Mouse (Mus musculus): ENCODE results near the gene Creb3. TPM values are rescaled to one million over a fixed set of nuclear protein-coding genes. Genes with fewer than 3 reads are reported as not detected.

Creb3 gene
- polyA plus RNA-seq, 1 experiment from 2014 or later, result 23.6 TPM

DNA sequence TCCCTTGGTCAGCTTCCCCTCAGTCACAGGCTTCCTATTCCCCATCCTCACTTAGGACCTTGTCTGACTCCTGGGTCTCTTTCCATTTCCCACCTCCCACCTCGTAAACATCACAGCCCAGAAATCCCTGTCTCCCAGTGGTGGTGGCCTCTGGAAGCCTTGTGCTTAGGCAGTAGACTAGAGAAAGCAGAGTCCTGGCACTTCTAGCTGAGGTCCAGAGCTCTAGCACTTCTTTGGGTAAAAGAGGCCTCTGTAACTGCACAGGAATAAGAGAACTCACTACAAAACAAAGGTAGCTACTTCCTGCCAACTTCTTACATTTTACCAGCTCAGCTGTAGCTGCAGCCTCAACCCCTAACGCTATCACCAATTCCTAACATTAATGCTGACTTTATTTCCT is 1.2 kb upstream of the Creb3 start:
- H3K4me1 ChIP-seq (ENCODE audit: control insufficient read depth, low read depth, low read length), result peaks cover 55% of the 10 kb centered on the region
- no peaks in the 10 kb centered on the region for H3K9me3 ChIP-seq (replicated peaks; ENCODE audit: control insufficient read depth, low read length)
- 4% methylated on average over 2 of the region's 2 CpGs for WGBS (ENCODE audit: insufficient replicate concordance)
- H3K4me2 ChIP-seq (ENCODE audit: low read depth, low read length), result peak overlapping the region; percentile 89
- peak overlapping the region; percentile 94 for H3K9ac ChIP-seq (ENCODE audit: low read depth, low read length)
- peak overlapping the region; percentile 100 for H3K27ac ChIP-seq (ENCODE audit: low read length)
- ATAC-seq (ENCODE audit: low read depth), result no peak
- H3K36me3 ChIP-seq (ENCODE audit: control insufficient read depth, insufficient read depth), result peaks cover 24% of the 10 kb centered on the region
- peak overlapping the region; percentile 92 for H3K4me3 ChIP-seq (ENCODE audit: low read depth, low read length)
- H3K27me3 ChIP-seq (ENCODE audit: control insufficient read depth, insufficient read depth, low read depth, low read length), result no peaks in the 10 kb centered on the region

DNA sequence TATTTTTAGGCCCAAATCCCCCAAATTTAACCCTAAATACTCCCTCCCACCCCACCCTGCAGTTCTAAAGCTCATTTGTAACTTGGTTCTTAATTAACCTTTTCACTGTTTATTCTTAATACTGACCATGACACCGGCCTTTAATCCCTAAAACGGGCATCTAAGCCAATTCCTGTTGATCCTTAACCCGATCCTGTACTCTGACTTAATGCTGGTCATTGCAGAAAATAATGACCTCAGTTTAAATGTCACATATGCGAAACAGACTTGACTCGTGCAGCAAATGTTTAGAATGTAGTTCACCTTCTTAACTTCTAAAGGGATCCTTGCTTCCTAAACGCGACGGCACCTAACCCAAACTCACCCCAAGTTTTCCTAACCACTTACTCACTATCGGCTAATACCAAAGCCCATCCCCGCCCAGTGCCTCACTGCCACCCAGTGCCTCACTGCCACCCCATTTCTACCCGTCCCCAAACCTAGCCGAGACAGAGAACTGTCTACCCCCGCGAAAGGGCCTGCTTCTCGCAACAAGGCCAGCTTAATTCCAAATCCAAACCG is 616 bp upstream of the Creb3 start:
- under 1% methylated on average over 16 of the region's 16 CpGs for WGBS (ENCODE audit: insufficient replicate concordance)
- H3K4me2 ChIP-seq (ENCODE audit: low read depth, low read length), result peak overlapping the region; percentile 89
- H3K27me3 ChIP-seq (ENCODE audit: control insufficient read depth, insufficient read depth, low read depth, low read length), result no peaks in the 10 kb centered on the region
- peaks cover 24% of the 10 kb centered on the region for H3K36me3 ChIP-seq (ENCODE audit: control insufficient read depth, insufficient read depth)
- peak; percentile 62 for ATAC-seq (ENCODE audit: low read depth)
- peak overlapping the region; percentile 94 for H3K9ac ChIP-seq (ENCODE audit: low read depth, low read length)
- peak overlapping the region; percentile 92 for H3K4me3 ChIP-seq (ENCODE audit: low read depth, low read length)
- H3K27ac ChIP-seq (ENCODE audit: low read length), result peak overlapping the region; percentile 100
- no peaks in the 10 kb centered on the region for H3K9me3 ChIP-seq (replicated peaks; ENCODE audit: control insufficient read depth, low read length)
- H3K4me1 ChIP-seq (ENCODE audit: control insufficient read depth, low read depth, low read length), result peaks cover 55% of the 10 kb centered on the region

DNA sequence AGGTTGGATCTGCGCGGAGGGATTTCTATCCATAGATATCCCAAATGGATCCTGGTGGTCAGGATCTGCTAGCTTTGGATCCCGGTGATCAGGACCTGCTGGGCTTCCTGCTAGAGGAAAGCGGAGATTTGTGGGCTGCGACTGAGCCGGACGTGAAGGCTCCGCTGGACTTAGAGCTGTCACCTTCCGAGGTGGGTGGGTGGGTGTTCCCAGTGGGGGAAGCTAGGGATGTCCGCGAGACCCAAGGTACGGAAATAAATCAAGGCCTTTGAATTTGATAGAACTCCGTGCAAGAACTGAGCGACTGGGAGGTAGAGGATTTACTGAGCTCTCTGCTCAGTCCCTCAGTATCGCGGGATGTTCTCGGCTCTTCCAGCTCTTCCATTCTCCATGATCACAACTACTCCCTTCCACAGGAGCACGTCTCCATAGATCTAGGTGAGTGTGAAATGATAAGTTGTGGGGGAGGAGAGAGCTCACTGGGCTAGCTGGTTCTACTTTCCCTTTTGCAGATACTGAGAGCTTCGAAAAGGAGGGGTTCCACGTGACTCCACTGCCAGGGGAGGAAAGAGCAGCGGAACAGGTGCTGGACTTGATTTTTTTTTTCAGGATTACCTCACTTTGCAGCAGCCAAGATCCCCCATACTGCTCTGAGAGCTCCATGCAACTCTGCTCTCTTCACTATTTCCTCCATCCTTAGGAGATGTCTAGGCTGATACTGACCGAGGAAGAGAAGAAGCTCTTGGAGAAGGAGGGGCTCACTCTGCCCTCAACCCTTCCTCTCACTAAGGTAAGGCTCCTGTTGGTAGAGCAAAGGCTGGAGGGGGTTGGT is 853 bp downstream of the Creb3 start:
- Histone ChIP-seq H3K27me3 (ENCODE audit: control insufficient read depth, insufficient read depth, low read depth, low read length) (no peaks in the 10 kb centered on the region), H3K4me1 (ENCODE audit: control insufficient read depth, low read depth, low read length) (peaks cover 46% of the 10 kb centered on the region), H3K36me3 (ENCODE audit: control insufficient read depth, insufficient read depth) (peaks cover 32% of the 10 kb centered on the region), H3K9ac (ENCODE audit: low read depth, low read length) (peak overlapping the region; percentile 65), H3K27ac (ENCODE audit: low read length) (peak overlapping the region; percentile 100), H3K9me3 (replicated peaks; ENCODE audit: control insufficient read depth, low read length) (no peaks in the 10 kb centered on the region), H3K4me2 (ENCODE audit: low read depth, low read length) (peak overlapping the region; percentile 89), H3K4me3 (ENCODE audit: low read depth, low read length) (peak overlapping the region; percentile 92)
- 1% methylated on average over 22 of the region's 22 CpGs for whole genome bisulfite sequencing (ENCODE audit: insufficient replicate concordance)
- no peak for ATAC-seq (ENCODE audit: low read depth)

GRCm38 (mm10) chr4:43563601-43563875 is 1.4 kb downstream of the Creb3 start:
- peaks cover 37% of the 10 kb centered on the region for H3K36me3 ChIP-seq (ENCODE audit: control insufficient read depth, insufficient read depth)
- WGBS (ENCODE audit: insufficient replicate concordance), result 23% methylated on average over 4 of the region's 4 CpGs
- peak overlapping the region; percentile 92 for H3K4me3 ChIP-seq (ENCODE audit: low read depth, low read length)
- H3K4me1 ChIP-seq (ENCODE audit: control insufficient read depth, low read depth, low read length), result peaks cover 40% of the 10 kb centered on the region
- H3K27me3 ChIP-seq (ENCODE audit: control insufficient read depth, insufficient read depth, low read depth, low read length), result no peaks in the 10 kb centered on the region
- H3K9ac ChIP-seq (ENCODE audit: low read depth, low read length), result peak overlapping the region; percentile 65
- ATAC-seq (ENCODE audit: low read depth), result no peak
- H3K27ac ChIP-seq (ENCODE audit: low read length), result peak overlapping the region; percentile 20; the same call in 1 of the 2 replicates
- H3K9me3 ChIP-seq (replicated peaks; ENCODE audit: control insufficient read depth, low read length), result no peaks in the 10 kb centered on the region
- H3K4me2 ChIP-seq (ENCODE audit: low read depth, low read length), result peak overlapping the region; percentile 89

- WGBS (ENCODE audit: insufficient replicate concordance), result 42% methylated on average over 2 of the region's 2 CpGs
- H3K36me3 ChIP-seq (ENCODE audit: control insufficient read depth, insufficient read depth), result peaks cover 43% of the 10 kb centered on the region
Observed at GRCm38 (mm10) chr4:43564231-43564630, 2.1 kb downstream of the Creb3 start.

GRCm38 (mm10) chr4:43567140-43567539 is 5.0 kb downstream of the Creb3 start:
- Histone ChIP-seq H3K27me3 (ENCODE audit: control insufficient read depth, insufficient read depth, low read depth, low read length) (no peaks in the 10 kb centered on the region), H3K9me3 (replicated peaks; ENCODE audit: control insufficient read depth, low read length) (no peaks in the 10 kb centered on the region), H3K4me1 (ENCODE audit: control insufficient read depth, low read depth, low read length) (peaks cover 16% of the 10 kb centered on the region), H3K36me3 (ENCODE audit: control insufficient read depth, insufficient read depth) (peaks cover 64% of the 10 kb centered on the region), H3K4me2 (ENCODE audit: low read depth, low read length) (no peak overlapping the region), H3K27ac (ENCODE audit: low read length) (no peak overlapping the region), H3K4me3 (ENCODE audit: low read depth, low read length) (no peak overlapping the region), H3K9ac (ENCODE audit: low read depth, low read length) (no peak overlapping the region)
- WGBS (ENCODE audit: insufficient replicate concordance), result 89% methylated on average over 9 of the region's 9 CpGs
- ATAC-seq (ENCODE audit: low read depth), result no peak

More at GRCm38 (mm10) chr4:43564231-43564630, 2.1 kb downstream of the Creb3 start:
- no peak for ATAC-seq (ENCODE audit: low read depth)
- H3K27me3 ChIP-seq (ENCODE audit: control insufficient read depth, insufficient read depth, low read depth, low read length), result no peaks in the 10 kb centered on the region
- H3K4me3 ChIP-seq (ENCODE audit: low read depth, low read length), result no peak overlapping the region
- H3K4me2 ChIP-seq (ENCODE audit: low read depth, low read length), result no peak overlapping the region
- no peak overlapping the region for H3K27ac ChIP-seq (ENCODE audit: low read length)
- H3K4me1 ChIP-seq (ENCODE audit: control insufficient read depth, low read depth, low read length), result peaks cover 34% of the 10 kb centered on the region
- no peaks in the 10 kb centered on the region for H3K9me3 ChIP-seq (replicated peaks; ENCODE audit: control insufficient read depth, low read length)
- H3K9ac ChIP-seq (ENCODE audit: low read depth, low read length), result no peak overlapping the region

GRCm38 (mm10) chr4:43571395-43572045 is 9.4 kb downstream of the Creb3 start:
- peaks cover 59% of the 10 kb centered on the region for H3K36me3 ChIP-seq (ENCODE audit: control insufficient read depth, insufficient read depth)
- no peak for ATAC-seq (ENCODE audit: low read depth)
- no peaks in the 10 kb centered on the region for H3K9me3 ChIP-seq (replicated peaks; ENCODE audit: control insufficient read depth, low read length)
- no peak overlapping the region for H3K27ac ChIP-seq (ENCODE audit: low read length)
- peaks cover 13% of the 10 kb centered on the region for H3K4me1 ChIP-seq (ENCODE audit: control insufficient read depth, low read depth, low read length)
- WGBS (ENCODE audit: insufficient replicate concordance), result 67% methylated on average over 6 of the region's 6 CpGs
- no peak overlapping the region for H3K9ac ChIP-seq (ENCODE audit: low read depth, low read length)
- no peak overlapping the region for H3K4me2 ChIP-seq (ENCODE audit: low read depth, low read length)
- H3K4me3 ChIP-seq (ENCODE audit: low read depth, low read length), result no peak overlapping the region
- H3K27me3 ChIP-seq (ENCODE audit: control insufficient read depth, insufficient read depth, low read depth, low read length), result no peaks in the 10 kb centered on the region

- Histone ChIP-seq H3K4me1 (ENCODE audit: control insufficient read depth, low read depth, low read length) (peaks cover 27% of the 10 kb centered on the region), H3K36me3 (ENCODE audit: control insufficient read depth, insufficient read depth) (peaks cover 39% of the 10 kb centered on the region), H3K27me3 (ENCODE audit: control insufficient read depth, insufficient read depth, low read depth, low read length) (no peaks in the 10 kb centered on the region), H3K4me2 (ENCODE audit: low read depth, low read length) (no peak overlapping the region), H3K9me3 (replicated peaks; ENCODE audit: control insufficient read depth, low read length) (no peaks in the 10 kb centered on the region), H3K27ac (ENCODE audit: low read length) (no peak overlapping the region), H3K4me3 (ENCODE audit: low read depth, low read length) (no peak overlapping the region), H3K9ac (ENCODE audit: low read depth, low read length) (no peak overlapping the region)
- WGBS (ENCODE audit: insufficient replicate concordance), result 80% methylated on average over 4 of the region's 4 CpGs
- no peak for ATAC-seq (ENCODE audit: low read depth)
Observed at GRCm38 (mm10) chr4:43573561-43573960, 11.4 kb downstream of the Creb3 start.

DNA sequence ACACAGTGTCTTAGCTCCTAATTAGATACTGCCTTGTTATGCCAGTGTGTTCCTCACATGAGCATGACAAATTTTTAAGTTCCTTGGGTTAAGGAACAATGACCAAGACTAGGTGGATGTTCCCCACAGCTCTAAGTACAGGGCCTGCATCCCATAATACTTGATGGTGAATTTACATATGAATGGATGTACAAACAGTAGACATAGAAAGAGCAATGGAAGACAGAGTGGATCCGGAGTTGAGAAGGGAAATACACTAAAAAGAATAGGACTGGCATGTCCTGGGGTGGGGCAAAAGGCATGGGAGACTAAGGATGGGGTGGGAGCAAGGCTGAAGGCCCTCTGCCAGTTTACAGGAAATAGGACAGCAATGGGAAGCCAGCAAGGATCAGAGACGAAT is 13.2 kb downstream of the Creb3 start:
- Histone ChIP-seq H3K4me1 (ENCODE audit: control insufficient read depth, low read depth, low read length) (peaks cover 39% of the 10 kb centered on the region), H3K36me3 (ENCODE audit: control insufficient read depth, insufficient read depth) (peaks cover 23% of the 10 kb centered on the region), H3K27ac (ENCODE audit: low read length) (no peak overlapping the region), H3K9ac (ENCODE audit: low read depth, low read length) (no peak overlapping the region), H3K27me3 (ENCODE audit: control insufficient read depth, insufficient read depth, low read depth, low read length) (no peaks in the 10 kb centered on the region), H3K9me3 (replicated peaks; ENCODE audit: control insufficient read depth, low read length) (no peaks in the 10 kb centered on the region), H3K4me2 (ENCODE audit: low read depth, low read length) (peak overlapping the region; percentile 94), H3K4me3 (ENCODE audit: low read depth, low read length) (no peak overlapping the region)
- ATAC-seq (ENCODE audit: low read depth), result no peak
- WGBS (ENCODE audit: insufficient replicate concordance), result 52% methylated on average over 2 of the region's 2 CpGs

Measured in liver, embryonic 16.5 days (tissue).